In the genomic region with DNA sequence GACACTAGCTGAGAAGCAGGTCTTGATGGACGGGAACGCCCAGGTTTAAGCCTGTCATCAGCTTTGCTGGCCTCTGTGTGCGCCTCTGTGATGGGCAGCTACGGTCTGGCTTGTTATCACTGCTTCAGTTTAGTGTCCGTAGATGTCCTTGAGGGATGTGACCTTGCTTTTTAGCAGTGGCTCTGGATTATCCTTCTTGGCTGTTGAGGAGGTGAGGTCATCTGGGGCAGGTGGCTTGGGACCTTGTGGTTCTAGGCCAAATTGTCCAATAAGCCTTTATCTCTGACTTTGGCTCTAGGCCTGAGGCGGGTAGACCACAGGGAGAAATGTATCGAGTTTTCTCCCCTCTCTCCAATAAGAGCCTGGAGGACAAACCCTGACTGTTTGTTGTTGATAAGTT, we compare ENCODE assay signal across 22 mouse cellular contexts. TPM values are rescaled to one million over a fixed set of nuclear protein-coding genes. Genes with fewer than 3 reads are reported as not detected.
DNase-seq lines count a peak whose midpoint lies in the region; ATAC-seq lines count a peak whose summit lies in the region.
"Had no signal": no experiment of that assay in that cellular context is flagged by ENCODE, and none has a peak within 500 bp of the region (broad histone marks: within the 10 kb centered on the region; RNA-seq: fewer than 3 reads in every experiment).

No protein-coding gene starts in this region.

- no peak overlapping the region for H3K4me2 ChIP-seq in heart, embryonic 13.5 days
- H3K4me2 ChIP-seq: embryonic facial prominence, embryonic 15.5 days; hindbrain, embryonic 12.5 days had no signal

- no peak overlapping the region for H3K9ac ChIP-seq in heart, embryonic 13.5 days
- H3K9ac ChIP-seq: embryonic facial prominence, embryonic 15.5 days; hindbrain, embryonic 12.5 days had no signal

- ATAC-seq in heart, embryonic 13.5 days (ENCODE audit: extremely low read depth, insufficient number of reproducible peaks, low FRiP score, low TSS enrichment), result no peak
- ATAC-seq: activated CD4-positive, CD25-positive, alpha-beta regulatory T cell, adult 4 months; forebrain, embryonic 14.5 days; hindbrain, embryonic 16.5 days; inflammation-experienced regulatory T-cells, adult 6 months; intestine, postnatal 0 days; Patski had no signal

- peak; percentile 75 for DNase-seq in adrenal gland, adult 8-10 months
- DNase-seq in adrenal gland, postnatal 25 days, result no peak
- no peak for DNase-seq in heart, postnatal 4 days
- peak; percentile 19 for DNase-seq in ovary, adult 18-20 months (ENCODE audit: low spot score)
- no peak for DNase-seq in ovary, postnatal 14 days (ENCODE audit: low spot score)
- peak; percentile 52 to 56 for DNase-seq in adrenal gland, postnatal 36 days
- DNase-seq: cerebellum, adult 2 months; cerebellum, postnatal 10 days; gastrocnemius, postnatal 10 days; kidney, adult 8-10 months had no signal

- H3K36me3 ChIP-seq in heart, embryonic 13.5 days, result no peaks in the 10 kb centered on the region
- H3K36me3 ChIP-seq: embryonic facial prominence, embryonic 15.5 days; forebrain, embryonic 10.5 days; hindbrain, embryonic 12.5 days had no signal

- no peaks in the 10 kb centered on the region for H3K9me3 ChIP-seq in heart, embryonic 13.5 days
- H3K9me3 ChIP-seq: embryonic facial prominence, embryonic 15.5 days; forebrain, embryonic 10.5 days; hindbrain, embryonic 12.5 days had no signal

- H3K27me3 ChIP-seq in heart, embryonic 13.5 days (replicated peaks), result no peaks in the 10 kb centered on the region
- H3K27me3 ChIP-seq: CH12.LX; embryonic facial prominence, embryonic 15.5 days; hindbrain, embryonic 12.5 days; Patski had no signal

- H3K4me1 ChIP-seq in heart, embryonic 13.5 days, result peaks cover 68% of the 10 kb centered on the region

- 40% methylated on average over 7 of the region's 7 CpGs for WGBS in heart, embryonic 13.5 days

- H3K27ac ChIP-seq in heart, embryonic 13.5 days (replicated peaks), result peak overlapping the region; percentile 46; the same call in 1 of the 2 replicates
- H3K27ac ChIP-seq: embryonic facial prominence, embryonic 15.5 days; forebrain, embryonic 10.5 days; hindbrain, embryonic 12.5 days had no signal

- H3K4me3 ChIP-seq in heart, embryonic 13.5 days, result no peak overlapping the region
- H3K4me3 ChIP-seq: embryonic facial prominence, embryonic 15.5 days; erythroblast, embryonic 14.5 days; forebrain, embryonic 10.5 days; hindbrain, embryonic 12.5 days had no signal

RNA-seq across cellular contexts. Expression of a gene that starts 33.0 kb away (rescaled TPM):
- 10 to 100 TPM; 44.5 to 54.9 (median 53.3) TPM for total RNA-seq in adrenal gland, adult 8-10 months (2022)
- 37.1 and 47.8 TPM in 2 replicates for total RNA-seq in adrenal gland, postnatal 25 days (2021)
- polyA plus RNA-seq in heart, embryonic 13.5 days (2015; fragmentation: Nextera tagmentation; extraction: Ambion mirVana), result 13.2 and 13.3 TPM in 2 replicates
- total RNA-seq in heart, postnatal 4 days (2021), result 10 to 100 TPM; 30.5 to 31.9 TPM
- 10 to 100 TPM; 29.9 to 44.1 TPM for total RNA-seq in adrenal gland, postnatal 36 days (2021)

Comparison
In these comparisons a context has a peak if more than half of its experiments do, and no peak if none do; other contexts are left out.
1. DNase-seq: peak in adrenal gland, adult 8-10 months (single experiment), ovary, adult 18-20 months (single experiment) and adrenal gland, postnatal 36 days (2 of 2); none in adrenal gland, postnatal 25 days (single experiment), heart, postnatal 4 days (single experiment) and ovary, postnatal 14 days (single experiment).